ENCODE assay signal across 28 mouse cellular contexts in the genomic region with DNA sequence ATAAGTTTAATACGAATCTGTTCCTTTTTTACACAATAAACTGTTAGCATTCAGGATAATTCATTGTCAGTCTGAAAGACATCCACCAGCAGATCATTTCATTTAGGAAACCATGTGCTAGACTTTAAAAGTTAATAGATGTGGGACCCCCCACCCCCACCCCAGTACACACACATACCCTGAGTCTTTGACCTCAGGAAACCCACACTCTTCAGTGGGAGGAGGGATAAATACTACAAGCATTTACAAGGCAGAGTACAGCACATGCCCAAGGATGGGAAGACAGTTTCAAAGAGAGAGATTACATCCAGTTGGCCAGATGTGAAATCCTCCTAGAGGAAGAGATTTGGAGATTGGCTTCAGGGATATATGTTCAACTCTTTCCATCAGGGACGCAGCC.
"Had no signal": no experiment of that assay in that cellular context is flagged by ENCODE, and none has a peak within 500 bp of the region (broad histone marks: within the 10 kb centered on the region; RNA-seq: fewer than 3 reads in every experiment).

No protein-coding gene starts in this region.

- H3K4me3 ChIP-seq: gastrocnemius, adult 2 months; heart, adult 2 months; heart, embryonic 13.5 days; heart, embryonic 15.5 days; hindbrain, embryonic 13.5 days; hindbrain, embryonic 15.5 days; kidney, embryonic 15.5 days; limb, embryonic 12.5 days; liver, embryonic 13.5 days; liver, embryonic 15.5 days had no signal

- H3K9ac ChIP-seq: heart, embryonic 13.5 days; heart, embryonic 15.5 days; hindbrain, embryonic 13.5 days; hindbrain, embryonic 15.5 days; kidney, embryonic 15.5 days; limb, embryonic 12.5 days; liver, embryonic 13.5 days; liver, embryonic 15.5 days had no signal

- ATAC-seq: hindbrain, postnatal 0 days; intestine, embryonic 16.5 days had no signal

- H3K27ac ChIP-seq: gastrocnemius, adult 2 months; heart, adult 2 months; heart, embryonic 13.5 days; heart, embryonic 15.5 days; hindbrain, embryonic 13.5 days; hindbrain, embryonic 15.5 days; hindbrain, postnatal 0 days; kidney, embryonic 15.5 days; kidney, postnatal 0 days; limb, embryonic 12.5 days; liver, embryonic 13.5 days; liver, embryonic 15.5 days had no signal

- H3K9me3 ChIP-seq: heart, embryonic 13.5 days; heart, embryonic 15.5 days; hindbrain, embryonic 13.5 days; hindbrain, embryonic 15.5 days; kidney, embryonic 15.5 days; limb, embryonic 12.5 days; liver, embryonic 15.5 days had no signal

- H3K27me3 ChIP-seq: heart, embryonic 13.5 days; heart, embryonic 15.5 days; hindbrain, embryonic 13.5 days; hindbrain, embryonic 15.5 days; kidney, embryonic 15.5 days; limb, embryonic 12.5 days; liver, embryonic 13.5 days; liver, embryonic 15.5 days had no signal

- H3K4me2 ChIP-seq: heart, embryonic 11.5 days; heart, embryonic 13.5 days; heart, embryonic 15.5 days; hindbrain, embryonic 13.5 days; hindbrain, embryonic 15.5 days; kidney, embryonic 15.5 days; limb, embryonic 12.5 days; liver, embryonic 11.5 days; liver, embryonic 13.5 days; liver, embryonic 15.5 days had no signal

- DNase-seq: gastrocnemius, adult 2 months; gastrocnemius, postnatal 10 days; gastrocnemius, postnatal 25 days; heart, adult 11 months; heart, adult 2 months; heart, postnatal 14 days; heart, postnatal 36 days; kidney, adult 11 months; kidney, adult 2 months; kidney, adult 9 months; kidney, postnatal 14 days; kidney, postnatal 36 days; layer of hippocampus, adult 9-11 months; layer of hippocampus, postnatal 36 days; liver; liver, embryonic 13.5 days had no signal

- H3K4me1 ChIP-seq: liver, embryonic 13.5 days; liver, embryonic 15.5 days had no signal

- H3K36me3 ChIP-seq: heart, embryonic 13.5 days; heart, embryonic 15.5 days; hindbrain, embryonic 13.5 days; hindbrain, embryonic 15.5 days; kidney, embryonic 15.5 days; limb, embryonic 12.5 days; liver, embryonic 13.5 days; liver, embryonic 15.5 days had no signal
